Comparison of ENCODE assay signal across 7 mouse cellular contexts in the genomic region with DNA sequence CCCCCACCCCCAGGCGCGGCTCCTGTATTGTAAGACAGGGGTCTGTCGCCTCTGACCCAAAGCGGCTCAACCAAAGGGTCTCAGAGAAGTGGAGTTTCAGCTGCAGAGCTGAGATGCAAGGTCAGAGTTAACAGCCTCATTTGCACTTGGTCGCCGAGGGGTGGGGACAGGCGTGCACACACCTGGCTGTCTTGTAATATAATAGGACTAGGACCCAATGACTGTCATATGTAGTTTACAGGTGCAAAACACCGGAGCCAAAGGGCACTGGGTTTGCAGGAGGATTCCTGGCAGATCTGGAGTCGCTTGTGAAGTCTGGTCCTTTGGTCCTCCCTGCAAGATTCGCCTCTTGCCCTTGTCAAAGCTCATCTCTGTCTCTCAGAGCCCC. TPM values are rescaled to one million over a fixed set of nuclear protein-coding genes. Genes with fewer than 3 reads are reported as not detected.
DNase-seq lines count a peak whose midpoint lies in the region; ATAC-seq and TF ChIP-seq lines count a peak whose summit lies in the region.

No protein-coding gene starts in this region.

- H3K4me3 ChIP-seq in C2C12 (ENCODE audit: insufficient read depth, poor library complexity, severe bottlenecking) = no peak overlapping the region
- peak overlapping the region; percentile 71 for H3K4me3 ChIP-seq in hindbrain, embryonic 12.5 days
- peak overlapping the region; percentile 61 for H3K4me3 ChIP-seq in liver, embryonic 12.5 days

- no peaks in the 10 kb centered on the region for H3K9me3 ChIP-seq in hindbrain, embryonic 12.5 days (replicated peaks)
- H3K9me3 ChIP-seq in liver, embryonic 12.5 days (replicated peaks) = no peaks in the 10 kb centered on the region

- TF ChIP-seq CTCF in C2C12 (IDR thresholded peaks at IDR 0.05; ENCODE audit: control insufficient read depth, insufficient read depth, insufficient read length) = no peak

- H3K79me2 ChIP-seq in C2C12 (ENCODE audit: control insufficient read depth, insufficient read depth) = no peaks in the 10 kb centered on the region

- WGBS in hindbrain, embryonic 12.5 days = 5% methylated on average over 10 of the region's 10 CpGs
- WGBS in liver, embryonic 12.5 days (ENCODE audit: insufficient replicate concordance) = 3% methylated on average over 10 of the region's 10 CpGs

- DNase-seq in ES-CJ7 (ENCODE audit: low read depth, low spot score) = peak; percentile 40
- DNase-seq in right cerebral cortex, postnatal 4 days = no peak
- DNase-seq in right cerebral cortex, postnatal 14 days = no peak

- peak overlapping the region; percentile 30 for H3ac ChIP-seq in C2C12 (ENCODE audit: control insufficient read depth, insufficient read length, low read depth)

- H3K9ac ChIP-seq in hindbrain, embryonic 12.5 days = peak overlapping the region; percentile 74
- H3K9ac ChIP-seq in liver, embryonic 12.5 days = peak overlapping the region; percentile 52

- H3K79me3 ChIP-seq in C2C12 (ENCODE audit: low read depth) = no peaks in the 10 kb centered on the region

- peak overlapping the region; percentile 100 for H3K4me2 ChIP-seq in hindbrain, embryonic 12.5 days (replicated peaks)
- H3K4me2 ChIP-seq in liver, embryonic 12.5 days = peak overlapping the region; percentile 84

- peaks cover 50% of the 10 kb centered on the region for H3K27me3 ChIP-seq in C2C12 (ENCODE audit: control insufficient read depth, insufficient read depth, insufficient read length)
- peaks cover 44% of the 10 kb centered on the region for H3K27me3 ChIP-seq in hindbrain, embryonic 12.5 days
- H3K27me3 ChIP-seq in liver, embryonic 12.5 days (replicated peaks) = peaks cover 60% of the 10 kb centered on the region

- H3K36me3 ChIP-seq in C2C12 (ENCODE audit: control insufficient read depth, insufficient read depth) = no peaks in the 10 kb centered on the region
- H3K36me3 ChIP-seq in hindbrain, embryonic 12.5 days = no peaks in the 10 kb centered on the region
- no peaks in the 10 kb centered on the region for H3K36me3 ChIP-seq in liver, embryonic 12.5 days

- peaks cover 15% of the 10 kb centered on the region for H3K4me1 ChIP-seq in hindbrain, embryonic 12.5 days
- peaks cover 15% of the 10 kb centered on the region for H3K4me1 ChIP-seq in liver, embryonic 12.5 days

- ATAC-seq in hindbrain, embryonic 12.5 days (ENCODE audit: low FRiP score) = peak; percentile 37
- 0 out of 2 replicates have a peak, but pooled peaks have one; percentile 18 for ATAC-seq in liver, embryonic 12.5 days
- no peak for ATAC-seq in granulocyte monocyte progenitor cell, adult 5-6 weeks (replicated peaks; ENCODE audit: poor library complexity, severe bottlenecking)

- H3K27ac ChIP-seq in hindbrain, embryonic 12.5 days = no peak overlapping the region
- no peak overlapping the region for H3K27ac ChIP-seq in liver, embryonic 12.5 days

TF ChIP-seq in C2C12, 6 proteins besides CTCF, POLR2A, EP300 and RAD21:
- TF ChIP-seq USF1 (IDR thresholded peaks at IDR 0.05; ENCODE audit: low read depth) (no peak), FOSL1 (IDR thresholded peaks at IDR 0.05; ENCODE audit: insufficient read depth, low read length, poor library complexity, severe bottlenecking) (no peak), CEBPB (IDR thresholded peaks at IDR 0.05; ENCODE audit: low read depth) (no peak), MAX (IDR thresholded peaks at IDR 0.05) (no peak), MYOD1 (IDR thresholded peaks at IDR 0.05; ENCODE audit: control insufficient read depth, insufficient read length, low read depth) (no peak), MYOG (IDR thresholded peaks at IDR 0.05; ENCODE audit: control insufficient read depth, extremely low read depth, insufficient read length) (no peak)

RNA-seq across cellular contexts. Expression of a gene that starts 0.3 kb away (rescaled TPM):
- polyA plus RNA-seq in C2C12 (2012; fragmentation: generic; extraction: Trizol) = not detected
- polyA plus RNA-seq in hindbrain, embryonic 12.5 days (2016; fragmentation: Nextera tagmentation; extraction: Ambion mirVana) = 14.5 and 16.0 TPM in 2 replicates
- 9.8 and 10.4 TPM in 2 replicates for polyA plus RNA-seq in liver, embryonic 12.5 days (2016; fragmentation: Nextera tagmentation; extraction: Ambion mirVana)
- 27.3 and 33.7 TPM in 2 replicates for total RNA-seq in granulocyte monocyte progenitor cell, adult 5-6 weeks (2014; fragmentation: Nextera tagmentation)
- 15.8 and 16.8 TPM in 2 replicates for total RNA-seq in granulocyte monocyte progenitor cell, adult 5-6 weeks (2017)

RNA-seq across cellular contexts. Expression of a gene that starts 24.8 kb away (rescaled TPM):
- polyA plus RNA-seq in C2C12 (2012; fragmentation: generic; extraction: Trizol) = 4.4 TPM
- 30.9 and 31.5 TPM in 2 replicates for polyA plus RNA-seq in hindbrain, embryonic 12.5 days (2016; fragmentation: Nextera tagmentation; extraction: Ambion mirVana)
- 57.7 and 59.6 TPM in 2 replicates for polyA plus RNA-seq in liver, embryonic 12.5 days (2016; fragmentation: Nextera tagmentation; extraction: Ambion mirVana)
- 77.6 and 108 TPM in 2 replicates for total RNA-seq in granulocyte monocyte progenitor cell, adult 5-6 weeks (2014; fragmentation: Nextera tagmentation)
- 101 and 111 TPM in 2 replicates for total RNA-seq in granulocyte monocyte progenitor cell, adult 5-6 weeks (2017)

Comparison
In these comparisons a context has a peak if more than half of its experiments do, and no peak if none do; other contexts are left out.
1. RNA of a gene that starts 0.3 kb away (polyA plus RNA-seq): 14.5 to 16.0 TPM in hindbrain, embryonic 12.5 days and 9.8 to 10.4 TPM in liver, embryonic 12.5 days; not detected in C2C12 (single experiment); every median in the first group is over 10 times any median in the second.